Mouse (Mus musculus): ENCODE results near the gene Tacc3. TPM values are rescaled to one million over a fixed set of nuclear protein-coding genes. Genes with fewer than 3 reads are reported as not detected.

Gene Tacc3
- polyA plus RNA-seq, 1 experiment: 54.1 TPM

DNA sequence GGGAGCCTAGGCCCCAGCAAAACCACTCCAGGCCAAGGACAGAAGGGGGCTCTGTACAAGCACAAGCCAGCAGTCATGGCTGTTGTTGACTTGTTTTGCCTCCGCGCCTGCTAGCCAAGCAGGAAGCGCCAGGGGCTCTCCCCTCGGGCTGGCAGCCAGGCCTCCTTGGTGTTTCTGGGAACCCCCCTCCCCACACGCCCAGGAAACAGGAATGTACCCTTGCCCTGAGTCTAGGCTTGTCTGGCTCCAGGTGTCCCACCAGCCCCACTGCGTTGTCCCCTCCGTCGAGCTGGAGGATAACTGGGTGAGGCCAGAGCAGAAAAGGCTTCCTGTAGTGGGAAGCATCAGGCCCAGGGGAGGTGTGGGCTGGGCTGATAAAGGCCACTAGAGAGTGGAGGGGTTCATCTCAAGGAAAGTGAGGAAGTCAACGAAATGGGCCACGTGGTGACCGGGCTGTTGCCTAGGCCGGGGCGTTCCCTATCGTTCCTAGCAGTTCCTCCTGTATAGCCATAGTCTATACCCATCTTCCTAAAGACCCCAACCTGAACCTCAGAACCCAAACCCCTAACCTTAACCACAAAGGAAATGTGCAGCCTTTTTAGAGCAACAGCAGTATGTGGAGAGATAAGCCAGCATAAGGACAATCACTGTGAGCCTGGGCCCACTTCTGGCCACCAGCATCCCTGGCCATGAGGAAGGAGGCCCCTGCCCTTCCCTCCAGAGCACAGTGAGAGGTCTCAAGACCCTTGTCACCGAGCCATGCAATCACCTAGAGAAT, 23.9 kb downstream of the Tacc3 start:
- H3ac ChIP-seq (ENCODE audit: control insufficient read depth, insufficient read length): no peak overlapping the region
- no peaks in the 10 kb centered on the region for H3K27me3 ChIP-seq (ENCODE audit: control insufficient read depth, insufficient read depth, insufficient read length)
- TF ChIP-seq MAX (IDR thresholded peaks at IDR 0.05; ENCODE audit: low read depth) (no peak), USF1 (IDR thresholded peaks at IDR 0.05; ENCODE audit: low read depth) (no peak), POLR2A (IDR thresholded peaks at IDR 0.05; ENCODE audit: insufficient read length, low read depth) (no peak), CEBPB (IDR thresholded peaks at IDR 0.05; ENCODE audit: insufficient read depth, poor library complexity, severe bottlenecking) (no peak), MYOD1 (IDR thresholded peaks at IDR 0.05; ENCODE audit: control insufficient read depth in 1 of 3, insufficient read length in 2 of 3, low read depth in 2 of 3) (no peak)
- H3K36me3 ChIP-seq (ENCODE audit: control insufficient read depth, insufficient read depth): no peaks in the 10 kb centered on the region
- H3K4me3 ChIP-seq: no peak overlapping the region
- H3K79me2 ChIP-seq (ENCODE audit: control insufficient read depth, insufficient read depth): no peaks in the 10 kb centered on the region
- H3K4me2 ChIP-seq (ENCODE audit: low read depth): no peak overlapping the region

DNA sequence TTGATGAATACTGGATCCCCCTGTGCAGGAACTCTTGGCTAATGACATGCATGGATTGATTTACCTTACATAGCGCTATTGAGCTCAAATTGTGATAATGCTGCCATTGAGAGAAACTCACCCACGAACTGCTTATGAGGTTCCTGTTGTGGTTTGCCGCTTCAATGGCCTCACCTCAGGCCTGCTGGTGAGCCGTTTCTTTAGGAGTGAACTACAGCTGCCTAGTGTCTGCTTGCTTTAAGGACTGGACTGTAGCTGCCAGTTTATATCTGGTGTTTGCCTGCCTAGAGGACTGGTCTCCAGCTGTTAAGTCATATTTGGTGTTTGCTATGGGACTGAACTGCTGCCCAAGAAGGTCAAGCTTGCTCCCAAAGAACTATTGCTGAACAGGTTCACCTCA, 25.0 kb downstream of the Tacc3 start:
- Histone ChIP-seq H3K36me3 (ENCODE audit: control insufficient read depth, insufficient read depth) (no peaks in the 10 kb centered on the region), H3K27me3 (ENCODE audit: control insufficient read depth, insufficient read depth, insufficient read length) (peaks cover 4% of the 10 kb centered on the region), H3K4me3 (no peak overlapping the region), H3ac (ENCODE audit: control insufficient read depth, insufficient read length) (no peak overlapping the region), H3K4me2 (ENCODE audit: low read depth) (no peak overlapping the region), H3K79me2 (ENCODE audit: control insufficient read depth, insufficient read depth) (no peaks in the 10 kb centered on the region)
- TF ChIP-seq TCF12 (IDR thresholded peaks at IDR 0.05; ENCODE audit: insufficient read depth, poor library complexity, severe bottlenecking) (no peak), USF1 (IDR thresholded peaks at IDR 0.05; ENCODE audit: low read depth) (no peak), POLR2AphosphoS2 (IDR thresholded peaks at IDR 0.05; ENCODE audit: insufficient read length, low read depth) (no peak), MAX (IDR thresholded peaks at IDR 0.05; ENCODE audit: low read depth) (no peak), SRF (IDR thresholded peaks at IDR 0.05; ENCODE audit: control insufficient read depth, insufficient read length, low read depth) (no peak), E2F4 (IDR thresholded peaks at IDR 0.05; ENCODE audit: insufficient read depth) (no peak), POLR2A (IDR thresholded peaks at IDR 0.05; ENCODE audit: insufficient read length, low read depth) (no peak), TCF3 (IDR thresholded peaks at IDR 0.05; ENCODE audit: insufficient read length, low read depth) (no peak), MYOG (IDR thresholded peaks at IDR 0.05; ENCODE audit: control insufficient read depth in 1 of 3, insufficient read depth in 1 of 3, insufficient read length in 2 of 3, low read depth in 2 of 3) (no peak), REST (IDR thresholded peaks at IDR 0.05; ENCODE audit: insufficient read depth, insufficient read length) (no peak), CEBPB (IDR thresholded peaks at IDR 0.05; ENCODE audit: insufficient read depth, poor library complexity, severe bottlenecking) (no peak), MYOD1 (IDR thresholded peaks at IDR 0.05; ENCODE audit: control insufficient read depth in 1 of 3, insufficient read length in 2 of 3, low read depth in 2 of 3) (no peak)

DNA sequence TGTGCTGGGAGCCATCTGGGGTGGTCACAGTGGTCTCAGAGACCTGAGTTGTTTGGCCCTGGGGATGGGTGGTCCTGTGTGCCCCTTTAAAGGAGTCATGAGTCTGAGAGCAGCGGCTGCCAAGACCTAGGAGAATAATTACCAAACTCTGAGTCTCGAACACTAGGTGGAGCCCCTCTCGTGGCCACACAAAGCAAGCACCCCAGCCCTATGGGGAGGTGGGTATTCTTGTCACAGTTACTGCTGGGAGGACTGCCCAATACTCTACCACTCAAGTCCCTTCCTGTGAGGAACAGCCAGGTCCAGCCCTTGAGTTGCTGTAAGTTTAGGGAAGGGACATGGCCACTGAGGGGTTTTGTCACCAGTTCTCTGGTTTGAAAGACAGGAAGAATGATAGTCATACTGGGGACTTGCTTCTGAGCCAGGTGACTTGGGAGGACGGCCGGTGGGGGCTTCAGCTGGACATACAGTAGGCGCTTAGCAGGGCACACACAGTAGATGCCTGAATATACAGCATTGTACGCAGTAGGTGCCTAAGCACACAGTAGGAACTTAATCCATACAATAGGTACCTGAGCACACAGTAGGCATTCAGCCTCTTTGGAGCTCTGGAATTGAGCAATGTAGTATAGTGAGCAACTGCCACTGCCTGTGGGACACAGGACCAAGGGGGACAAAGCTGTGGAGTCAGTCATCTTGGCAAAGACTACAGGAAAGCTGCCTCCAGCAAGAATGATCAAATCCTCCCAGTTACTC, 26.1 kb downstream of the Tacc3 start:
- no peaks in the 10 kb centered on the region for H3K79me2 ChIP-seq (ENCODE audit: control insufficient read depth, insufficient read depth)
- H3ac ChIP-seq (ENCODE audit: control insufficient read depth, insufficient read length): no peak overlapping the region
- no peak overlapping the region for H3K4me2 ChIP-seq (ENCODE audit: low read depth)
- H3K27me3 ChIP-seq (ENCODE audit: control insufficient read depth, insufficient read depth, insufficient read length): peaks cover 8% of the 10 kb centered on the region
- no peak overlapping the region for H3K4me3 ChIP-seq
- TF ChIP-seq POLR2AphosphoS2 (IDR thresholded peaks at IDR 0.05; ENCODE audit: insufficient read length, low read depth) (no peak), TCF3 (IDR thresholded peaks at IDR 0.05; ENCODE audit: insufficient read length, low read depth) (no peak), REST (IDR thresholded peaks at IDR 0.05; ENCODE audit: insufficient read depth, insufficient read length) (no peak), POLR2A (IDR thresholded peaks at IDR 0.05; ENCODE audit: insufficient read length, low read depth) (no peak), MAX (IDR thresholded peaks at IDR 0.05; ENCODE audit: low read depth) (no peak), TCF12 (IDR thresholded peaks at IDR 0.05; ENCODE audit: insufficient read depth, poor library complexity, severe bottlenecking) (no peak), USF1 (IDR thresholded peaks at IDR 0.05; ENCODE audit: low read depth) (no peak), MYOG (IDR thresholded peaks at IDR 0.05; ENCODE audit: control insufficient read depth in 1 of 3, insufficient read depth in 1 of 3, insufficient read length in 2 of 3, low read depth in 2 of 3) (no peak), SRF (IDR thresholded peaks at IDR 0.05; ENCODE audit: control insufficient read depth, insufficient read length, low read depth) (no peak), E2F4 (IDR thresholded peaks at IDR 0.05; ENCODE audit: insufficient read depth) (no peak)
- H3K36me3 ChIP-seq (ENCODE audit: control insufficient read depth, insufficient read depth): no peaks in the 10 kb centered on the region

DNA sequence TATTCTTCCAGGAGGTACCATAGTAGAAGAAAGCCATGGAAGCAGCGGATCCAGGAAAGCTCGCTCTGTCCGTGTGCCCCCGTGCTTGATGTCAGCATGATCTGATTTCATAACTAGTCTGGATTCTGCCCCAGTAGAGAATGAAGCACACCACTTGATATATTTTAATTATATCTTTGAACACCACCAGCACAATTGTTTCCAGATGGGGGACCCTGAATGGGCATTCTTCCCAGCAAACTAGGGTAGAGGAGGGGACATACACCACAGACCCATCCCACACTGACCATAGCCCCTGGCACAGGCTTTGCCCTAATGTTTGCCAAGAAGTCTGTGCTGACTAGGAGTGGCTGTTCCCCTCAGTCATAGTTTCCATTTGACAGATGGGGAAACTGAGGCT, 27.0 kb downstream of the Tacc3 start:
- Histone ChIP-seq H3K27me3 (ENCODE audit: control insufficient read depth, insufficient read depth, insufficient read length) (peaks cover 11% of the 10 kb centered on the region), H3K4me3 (no peak overlapping the region), H3K36me3 (ENCODE audit: control insufficient read depth, insufficient read depth) (no peaks in the 10 kb centered on the region), H3K4me2 (ENCODE audit: low read depth) (no peak overlapping the region), H3ac (ENCODE audit: control insufficient read depth, insufficient read length) (no peak overlapping the region), H3K79me2 (ENCODE audit: control insufficient read depth, insufficient read depth) (no peaks in the 10 kb centered on the region)
- no peak for TF ChIP-seq TCF3 (IDR thresholded peaks at IDR 0.05; ENCODE audit: insufficient read length, low read depth)
- no peak for TF ChIP-seq MYOD1 (IDR thresholded peaks at IDR 0.05; ENCODE audit: control insufficient read depth in 1 of 3, insufficient read length in 2 of 3, low read depth in 2 of 3)
- TF ChIP-seq MYOG (IDR thresholded peaks at IDR 0.05; ENCODE audit: control insufficient read depth in 1 of 3, insufficient read depth in 1 of 3, insufficient read length in 2 of 3, low read depth in 2 of 3): no peak
- TF ChIP-seq POLR2AphosphoS2 (IDR thresholded peaks at IDR 0.05; ENCODE audit: insufficient read length, low read depth): no peak
- no peak for TF ChIP-seq POLR2A (IDR thresholded peaks at IDR 0.05; ENCODE audit: insufficient read length, low read depth)
- TF ChIP-seq USF1 (IDR thresholded peaks at IDR 0.05; ENCODE audit: low read depth): no peak
- TF ChIP-seq CEBPB (IDR thresholded peaks at IDR 0.05; ENCODE audit: insufficient read depth, poor library complexity, severe bottlenecking): no peak
- no peak for TF ChIP-seq TCF12 (IDR thresholded peaks at IDR 0.05; ENCODE audit: insufficient read depth, poor library complexity, severe bottlenecking)
- TF ChIP-seq REST (IDR thresholded peaks at IDR 0.05; ENCODE audit: insufficient read depth, insufficient read length): no peak
- TF ChIP-seq E2F4 (IDR thresholded peaks at IDR 0.05; ENCODE audit: insufficient read depth): no peak
- TF ChIP-seq MAX (IDR thresholded peaks at IDR 0.05; ENCODE audit: low read depth): no peak
- TF ChIP-seq SRF (IDR thresholded peaks at IDR 0.05; ENCODE audit: control insufficient read depth, insufficient read length, low read depth): no peak
